Mouse (Mus musculus) lung, embryonic 16.5 days (tissue): ENCODE data around the gene Dffa. TPM values are rescaled to one million over a fixed set of nuclear protein-coding genes. Genes with fewer than 3 reads are reported as not detected.
"Not testable (repeated sequence)": the region's sequence is repeated elsewhere in the genome, so short reads cannot be mapped to it uniquely, and the experiment has no call there.

Source experiments
- ATAC-seq: fragments of 200-750 bp; cut with Nextera tagmentation; 2 replicates; pipeline ENCODE4 v1.8.0; 2017; ENCODE audit warnings: low read depth, mild to moderate bottlenecking, moderate library complexity
- H3K27ac ChIP-seq: fragments of 300-500 bp; sonication (generic); 2 replicates; pipeline ENCODE4 v1.5.1; 2014; ENCODE audit warnings: mild to moderate bottlenecking, control low read depth, low read length
- H3K27me3 ChIP-seq: fragments of 300-500 bp; sonication (generic); 2 replicates; pipeline ENCODE4 v1.6.1; 2014; ENCODE audit warnings: low read depth, low read length, mixed read lengths; ENCODE audit not compliant: control insufficient read depth, insufficient read depth
- H3K36me3 ChIP-seq: fragments of 300-500 bp; sonication (generic); 2 replicates; pipeline ENCODE4 v1.6.1; 2014; ENCODE audit warnings: low read length; ENCODE audit not compliant: control insufficient read depth, insufficient read depth
- H3K4me1 ChIP-seq: fragments of 300-500 bp; sonication (generic); replicated peaks from 2 replicates; pipeline ENCODE4 v1.6.1; 2014; ENCODE audit warnings: low read length, mixed read lengths; ENCODE audit not compliant: control insufficient read depth, insufficient read depth
- H3K4me2 ChIP-seq: fragments of 300-500 bp; sonication (generic); 2 replicates; pipeline ENCODE4 v1.6.1; 2014; ENCODE audit warnings: low read depth, low read length, control low read depth
- H3K4me3 ChIP-seq: fragments of 300-500 bp; sonication (generic); 2 replicates; pipeline ENCODE4 v1.5.1; 2014; ENCODE audit warnings: mild to moderate bottlenecking, low read length, control low read depth
- H3K9ac ChIP-seq: fragments of 300-500 bp; sonication (generic); 2 replicates; pipeline ENCODE4 v1.6.1; 2014; ENCODE audit warnings: low read length, control low read depth
- H3K9me3 ChIP-seq: fragments of 300-500 bp; sonication (generic); 2 replicates; pipeline ENCODE4 v1.6.1; 2016; ENCODE audit warnings: low read length; ENCODE audit not compliant: control insufficient read depth
- WGBS: fragments of 180-500 bp; shearing (Covaris S2); extraction: QIAGEN DNeasy Blood & Tissue Kit; methylation state at CpG from one replicate; pipeline ENCODE4 v1.1.7; 2014; 5-methylcytosine and 5-hydroxymethylcytosine counted together
- polyA plus RNA-seq: library from polyadenylated mRNA; unstranded; fragments of >200 nt; fragmentation: Nextera tagmentation; extraction: Ambion mirVana; gene quantifications from 2 replicates; pipeline ENCODE4 v1.2.1, GENCODE M21; 2015

The Dffa gene
- polyA plus RNA-seq, 1 experiment from 2014 or later: 33.2 TPM

DNA sequence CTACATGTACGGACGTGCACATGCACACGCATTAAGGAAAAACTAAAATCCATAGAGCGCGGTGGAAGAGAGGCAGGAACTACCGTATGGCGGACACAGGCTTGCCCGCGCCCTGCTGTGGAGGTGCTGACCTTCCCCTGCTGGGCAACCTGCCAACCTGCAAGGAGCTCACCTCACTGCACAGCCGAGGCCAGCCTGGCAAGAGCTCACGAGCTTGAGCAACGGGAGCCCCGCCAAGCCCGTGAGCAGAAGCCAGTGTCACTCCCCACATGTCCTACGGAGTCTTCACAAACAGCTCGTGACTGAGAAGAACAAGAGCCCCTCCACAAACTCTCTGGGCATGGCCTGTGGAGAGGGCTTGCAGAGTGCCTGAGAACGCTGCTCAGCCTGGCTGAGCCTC is 22.4 kb upstream of the Dffa start:
- H3K4me2 ChIP-seq: peak overlapping the region; percentile 8; the same call in 1 of the 2 replicates
- ATAC-seq: peak; percentile 82
- H3K36me3 ChIP-seq: no peaks in the 10 kb centered on the region
- H3K9me3 ChIP-seq: no peaks in the 10 kb centered on the region
- H3K4me1 ChIP-seq: peaks cover 14% of the 10 kb centered on the region
- WGBS: 52% methylated on average over 17 of the region's 17 CpGs
- 0 out of 2 replicates have a peak overlapping the region, but pooled peaks have one; percentile 10 for H3K27ac ChIP-seq
- no peak overlapping the region for H3K4me3 ChIP-seq
- H3K9ac ChIP-seq: no peak overlapping the region
- H3K27me3 ChIP-seq: no peaks in the 10 kb centered on the region

DNA sequence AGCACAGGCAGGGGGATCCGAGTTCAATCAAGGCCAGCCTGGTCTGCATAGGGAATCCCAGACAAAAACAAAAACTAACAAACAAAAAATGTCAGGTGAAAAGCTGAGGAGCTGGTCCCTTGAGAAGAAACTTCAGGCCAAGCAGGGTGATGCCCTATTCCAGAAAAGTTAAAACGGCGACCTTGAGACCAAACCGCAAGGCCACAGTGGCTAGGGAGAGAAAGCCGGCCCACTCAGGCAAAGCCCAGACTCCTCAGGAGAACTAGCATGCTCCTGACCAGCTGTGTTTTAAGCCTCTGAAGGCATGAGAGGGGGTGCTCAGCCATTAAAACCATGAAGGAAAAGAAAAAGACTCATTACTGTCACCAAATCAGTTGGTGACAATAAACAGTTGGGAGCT is 18.6 kb upstream of the Dffa start:
- no peak for ATAC-seq
- H3K27ac ChIP-seq: no peak overlapping the region
- H3K27me3 ChIP-seq: no peaks in the 10 kb centered on the region
- H3K9me3 ChIP-seq: no peaks in the 10 kb centered on the region
- peaks cover 14% of the 10 kb centered on the region for H3K4me1 ChIP-seq
- H3K36me3 ChIP-seq: no peaks in the 10 kb centered on the region
- H3K4me2 ChIP-seq: no peak overlapping the region
- H3K4me3 ChIP-seq: no peak overlapping the region
- 79% methylated on average over 5 of the region's 5 CpGs for WGBS
- no peak overlapping the region for H3K9ac ChIP-seq

DNA sequence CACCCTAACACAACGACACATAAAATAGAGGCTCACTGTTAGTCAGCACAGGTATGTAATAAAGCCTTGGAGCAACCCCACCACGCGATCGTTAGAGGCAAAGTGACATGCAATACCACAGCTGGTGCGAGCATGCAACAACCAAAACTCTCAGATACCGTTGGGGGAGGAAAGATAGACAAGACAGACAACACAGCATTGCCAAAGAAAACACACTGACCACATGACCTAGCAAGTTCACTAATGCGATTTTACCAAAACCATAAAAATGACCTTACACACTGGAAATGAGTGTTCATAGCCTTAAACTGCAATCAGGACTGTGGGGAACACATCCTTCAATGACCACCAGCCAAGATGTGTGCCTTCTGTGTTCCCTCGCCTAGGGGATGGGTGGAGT is 12.6 kb upstream of the Dffa start:
- no peaks in the 10 kb centered on the region for H3K4me1 ChIP-seq
- no peak overlapping the region for H3K4me3 ChIP-seq
- no peaks in the 10 kb centered on the region for H3K9me3 ChIP-seq
- no peak overlapping the region for H3K4me2 ChIP-seq
- peaks cover 4% of the 10 kb centered on the region; the same call in 1 of the 2 replicates for H3K36me3 ChIP-seq
- H3K9ac ChIP-seq: no peak overlapping the region
- 78% methylated on average over 8 of the region's 8 CpGs for WGBS
- no peak for ATAC-seq
- no peaks in the 10 kb centered on the region for H3K27me3 ChIP-seq
- H3K27ac ChIP-seq: no peak overlapping the region

DNA sequence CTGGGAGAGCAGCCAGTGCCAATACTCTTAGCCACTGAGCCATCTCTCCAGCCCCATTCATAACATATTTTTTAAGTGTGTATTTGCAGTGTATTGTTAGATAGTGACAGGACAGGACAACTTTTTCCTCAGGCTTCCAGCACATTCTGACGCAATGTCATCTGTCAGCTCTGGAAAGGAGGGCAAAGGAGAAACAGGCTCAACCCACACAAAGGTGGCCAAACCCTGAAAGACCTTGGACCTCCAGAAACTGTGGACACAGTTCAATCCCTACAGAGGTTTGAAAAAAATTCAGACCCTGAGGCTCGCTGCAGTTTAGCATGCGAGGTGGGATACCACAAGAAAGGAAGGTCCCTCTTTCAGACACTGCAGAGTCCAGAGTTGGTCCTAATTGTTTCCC is 6.0 kb upstream of the Dffa start:
- Histone ChIP-seq H3K9ac (peak overlapping the region; percentile 28; the same call in 1 of the 2 replicates), H3K4me3 (peak overlapping the region; percentile 100), H3K27ac (no peak overlapping the region; the same call in 1 of the 2 replicates), H3K4me2 (peak overlapping the region; percentile 96; the same call in 1 of the 2 replicates), H3K27me3 (no peaks in the 10 kb centered on the region), H3K4me1 (peaks cover 14% of the 10 kb centered on the region), H3K9me3 (no peaks in the 10 kb centered on the region), H3K36me3 (peaks cover under 1% of the 10 kb centered on the region; the same call in 1 of the 2 replicates)
- 78% methylated on average over 3 of the region's 3 CpGs for WGBS
- ATAC-seq: no peak

DNA sequence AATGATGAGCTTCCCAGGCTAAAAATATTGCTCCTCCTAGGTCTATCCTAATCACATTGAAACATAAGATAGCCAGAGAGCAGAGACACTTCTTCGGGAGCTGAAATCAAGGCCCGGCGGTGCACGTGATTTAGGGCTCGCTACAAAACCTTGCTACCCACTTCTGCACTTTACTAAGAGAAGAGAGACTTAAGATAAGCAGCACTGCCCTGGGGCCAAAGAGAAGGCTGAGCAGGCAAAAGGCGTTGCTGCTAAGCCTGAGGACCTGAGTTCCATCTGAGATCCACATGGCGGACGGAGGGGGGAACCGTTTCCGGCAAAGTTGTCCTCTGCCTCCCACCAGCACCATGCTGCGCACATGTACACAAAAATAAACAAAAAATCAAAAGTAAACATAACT is 5.4 kb upstream of the Dffa start:
- Histone ChIP-seq H3K36me3 (no peaks in the 10 kb centered on the region), H3K4me2 (peak overlapping the region; percentile 96), H3K4me1 (peaks cover 14% of the 10 kb centered on the region), H3K4me3 (peak overlapping the region; percentile 100), H3K9me3 (no peaks in the 10 kb centered on the region), H3K27me3 (no peaks in the 10 kb centered on the region), H3K9ac (peak overlapping the region; percentile 94), H3K27ac (0 out of 2 replicates have a peak overlapping the region, but pooled peaks have one; percentile 30)
- ATAC-seq: no peak
- WGBS: 7% methylated on average over 11 of the region's 11 CpGs

DNA sequence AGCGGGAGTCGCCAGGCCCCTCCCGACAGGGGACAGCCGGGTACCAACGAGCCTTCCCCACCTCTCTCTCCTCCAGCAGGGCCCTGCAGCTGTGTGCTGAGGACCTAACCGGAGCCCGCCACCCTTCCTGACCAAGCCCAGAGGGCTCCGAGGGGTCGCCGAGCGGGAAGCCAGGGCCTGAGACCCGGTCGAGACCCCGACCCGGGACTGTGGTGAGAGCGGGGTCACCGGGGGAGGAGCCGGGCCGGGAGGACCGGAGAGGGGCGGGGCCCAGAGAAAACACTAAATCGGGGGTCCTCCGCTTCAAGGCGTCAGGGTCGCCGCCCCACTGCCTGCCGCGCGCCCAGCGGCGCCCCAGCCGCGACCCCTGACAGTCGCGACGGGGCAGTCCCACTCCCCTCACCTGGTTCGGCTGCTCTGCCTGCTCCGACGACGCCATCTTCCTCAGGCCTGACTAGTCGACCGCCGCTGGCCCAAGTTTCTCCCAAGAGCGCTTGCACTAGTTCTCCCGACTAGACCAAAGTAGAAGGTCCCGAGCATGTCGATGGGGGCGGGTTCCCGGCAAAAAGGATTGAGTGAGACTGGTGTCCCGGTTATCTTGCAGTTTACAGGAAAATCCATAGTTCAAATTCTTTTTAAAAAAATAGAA is 4.5 kb upstream of the Dffa start, which contains the start of gene Pex14:
Pex14 (minus strand) TSS at position 508 of the 649 bp plus-strand sequence.
- peaks cover 15% of the 10 kb centered on the region for H3K4me1 ChIP-seq
- H3K4me3 ChIP-seq: peak within 1 kb of the TSS; percentile 100
- WGBS: under 1% methylated on average over 49 of the region's 50 CpGs
- H3K9me3 ChIP-seq: no peaks in the 10 kb centered on the region
- H3K36me3 ChIP-seq: no peaks in the 10 kb centered on the region
- peak within 1 kb of the TSS; percentile 96 for H3K4me2 ChIP-seq
- peak within 1 kb of the TSS; percentile 30; the same call in 1 of the 2 replicates for H3K27ac ChIP-seq
- ATAC-seq: peak; percentile 79
- peak within 1 kb of the TSS; percentile 94 for H3K9ac ChIP-seq
- H3K27me3 ChIP-seq: no peaks in the 10 kb centered on the region

DNA sequence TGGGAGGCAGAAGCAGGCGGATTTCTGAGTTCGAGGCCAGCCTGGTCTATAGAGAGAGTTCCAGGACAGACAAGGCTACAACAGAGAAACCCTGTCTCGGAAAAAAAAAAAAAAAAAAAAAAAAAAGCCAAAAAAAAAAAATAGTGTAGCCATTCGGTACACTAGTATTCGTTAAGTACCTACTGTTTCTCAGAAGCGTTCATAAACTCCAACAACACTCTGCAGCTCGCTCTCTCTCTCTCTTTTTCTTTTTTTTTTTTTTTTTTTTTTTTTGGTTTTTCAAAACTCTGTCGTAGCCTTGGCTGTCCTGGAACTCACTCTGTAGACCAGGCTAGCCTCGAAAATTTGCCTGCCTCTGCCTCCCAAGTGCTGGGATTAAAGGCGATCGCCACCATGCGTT is 3.5 kb upstream of the Dffa start:
- not testable (repeated sequence) for ATAC-seq, H3K27me3 ChIP-seq, H3K4me2 ChIP-seq, H3K36me3 ChIP-seq, H3K27ac ChIP-seq, H3K9me3 ChIP-seq, H3K9ac ChIP-seq, H3K4me3 ChIP-seq
- H3K4me1 ChIP-seq: peaks cover 21% of the 10 kb centered on the region
- 86% methylated on average over 12 of the region's 12 CpGs for WGBS

DNA sequence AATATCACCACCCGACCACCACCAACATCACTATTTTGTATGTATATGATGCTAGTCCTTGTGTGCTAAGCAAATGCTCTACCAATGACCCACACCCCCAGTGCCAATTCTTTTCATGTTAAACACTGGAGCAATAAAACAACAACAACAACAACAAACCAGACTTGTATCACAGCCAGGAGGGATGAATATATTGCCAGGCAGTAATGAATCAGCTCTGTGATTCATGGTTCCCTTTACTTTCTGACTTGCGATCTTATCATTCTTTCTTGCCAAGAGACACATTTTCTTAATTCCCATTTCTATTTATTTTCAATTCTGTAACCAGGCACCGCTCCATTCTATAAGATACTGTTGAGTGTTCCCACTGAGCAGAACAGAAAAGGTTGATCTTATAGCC is 2.5 kb upstream of the Dffa start:
- Histone ChIP-seq H3K9me3 (no peaks in the 10 kb centered on the region), H3K27ac (no peak overlapping the region), H3K4me3 (no peak overlapping the region), H3K27me3 (no peaks in the 10 kb centered on the region), H3K36me3 (no peaks in the 10 kb centered on the region; the same call in 1 of the 2 replicates), H3K4me2 (no peak overlapping the region), H3K4me1 (peaks cover 21% of the 10 kb centered on the region), H3K9ac (no peak overlapping the region)
- no peak for ATAC-seq
- WGBS: 81% methylated on average over 3 of the region's 3 CpGs

DNA sequence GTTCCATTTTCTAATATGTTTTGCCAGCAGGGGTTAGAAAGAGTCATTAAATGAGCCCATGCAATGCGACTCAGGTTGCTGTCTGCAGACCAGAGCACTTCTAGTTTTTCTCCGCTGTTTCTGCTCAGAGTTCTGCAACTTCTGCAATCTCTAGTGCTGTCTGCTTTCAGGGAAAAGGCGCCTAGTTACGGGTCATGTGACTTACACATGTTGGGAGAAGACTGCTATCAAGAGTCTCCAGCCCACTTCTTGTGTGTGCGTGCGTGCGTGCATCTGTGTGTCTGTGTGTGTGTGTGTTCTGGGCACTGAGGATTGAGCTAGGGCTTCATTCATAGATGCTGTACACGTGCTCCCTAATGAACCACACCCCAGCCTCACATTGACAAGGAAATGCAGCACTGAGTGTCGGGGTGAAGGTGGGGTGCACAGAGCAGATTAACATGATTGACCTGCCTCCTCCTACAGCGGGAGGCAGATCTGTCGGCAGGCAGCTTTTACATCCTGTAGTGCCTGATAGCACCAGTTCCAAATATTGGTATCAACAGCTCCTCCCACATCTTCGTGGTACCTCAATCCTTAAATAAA is 16.1 kb downstream of the Dffa start:
- ATAC-seq, H3K9ac ChIP-seq, H3K9me3 ChIP-seq, H3K4me1 ChIP-seq, H3K4me3 ChIP-seq, H3K4me2 ChIP-seq, H3K36me3 ChIP-seq, H3K27ac ChIP-seq, H3K27me3 ChIP-seq: not testable (repeated sequence)
- 72% methylated on average over 12 of the region's 12 CpGs for WGBS
